Mouse (Mus musculus): Measurements from ENCODE around the gene Ercc1.

- TF ChIP-seq CTCF (IDR thresholded peaks at IDR 0.05; ENCODE audit: insufficient read depth, low read length) (no peak), POLR2A (IDR thresholded peaks at IDR 0.05; ENCODE audit: borderline replicate concordance, extremely low read depth, low read depth, low read length) (0 out of 2 replicates have a peak, but pooled peaks have one; percentile 41)
Observed at GRCm38 (mm10) chr7:19381377-19382165, 37.0 kb downstream of the Ercc1 start, which contains the start of gene Ercc2.

Data from lung, adult 2 months (tissue).